ENCODE assay signal across 15 mouse cellular contexts in genomic region chr7:67355870-67356269, GRCm38 (mm10). TPM values are rescaled to one million over a fixed set of nuclear protein-coding genes. Genes with fewer than 3 reads are reported as not detected.
DNase-seq lines count a peak whose midpoint lies in the region; ATAC-seq and TF ChIP-seq lines count a peak whose summit lies in the region.
"Had no signal": no experiment of that assay in that cellular context is flagged by ENCODE, and none has a peak within 500 bp of the region (broad histone marks: within the 10 kb centered on the region; RNA-seq: fewer than 3 reads in every experiment).

No protein-coding gene starts in this region.

- H3K27ac ChIP-seq in liver, adult 2 months (replicated peaks; ENCODE audit: insufficient read depth, low read depth, low read length) = no peak overlapping the region
- no peak overlapping the region for H3K27ac ChIP-seq in liver, embryonic 11.5 days (ENCODE audit: low read depth, low read length)
- H3K27ac ChIP-seq: heart, embryonic 13.5 days; hindbrain, embryonic 13.5 days; kidney, postnatal 0 days; limb, embryonic 12.5 days had no signal

- no peaks in the 10 kb centered on the region for H3K27me3 ChIP-seq in liver, adult 2 months (ENCODE audit: control insufficient read depth, insufficient read depth, low read length)
- H3K27me3 ChIP-seq in liver, embryonic 11.5 days (replicated peaks; ENCODE audit: control insufficient read depth, insufficient read depth, low read length) = no peaks in the 10 kb centered on the region
- H3K27me3 ChIP-seq: heart, embryonic 13.5 days; hindbrain, embryonic 13.5 days; limb, embryonic 12.5 days; megakaryocyte, embryonic 14.5 days had no signal

- H3K4me1 ChIP-seq in liver, adult 2 months (ENCODE audit: control insufficient read depth, insufficient read depth, low read length) = peaks cover 4% of the 10 kb centered on the region
- H3K4me1 ChIP-seq in liver, embryonic 11.5 days (replicated peaks; ENCODE audit: control insufficient read depth, insufficient read depth, low read length) = no peaks in the 10 kb centered on the region
- H3K4me1 ChIP-seq: hindbrain, embryonic 13.5 days had no signal

- peak; percentile 20; the same call in 1 of the 2 replicates for TF ChIP-seq CTCF in liver, adult 2 months (IDR thresholded peaks at IDR 0.05; ENCODE audit: low read depth, low read length)

- no peak overlapping the region for H3K4me3 ChIP-seq in liver, adult 2 months (ENCODE audit: insufficient read depth, low read depth, low read length)
- no peak overlapping the region for H3K4me3 ChIP-seq in liver, embryonic 11.5 days (ENCODE audit: low read depth, low read length)
- H3K4me3 ChIP-seq: heart, embryonic 13.5 days; hindbrain, embryonic 13.5 days; limb, embryonic 12.5 days; megakaryocyte, embryonic 14.5 days; myocyte had no signal

- no peaks in the 10 kb centered on the region for H3K36me3 ChIP-seq in liver, adult 2 months (ENCODE audit: control insufficient read depth, insufficient read depth, low read length)
- peaks cover 4% of the 10 kb centered on the region; the same call in 1 of the 2 replicates for H3K36me3 ChIP-seq in liver, embryonic 11.5 days (ENCODE audit: control insufficient read depth, insufficient read depth, low read length)

- ATAC-seq in liver, embryonic 11.5 days (replicated peaks; ENCODE audit: low FRiP score) = no peak
- peak; percentile 27 for ATAC-seq in megakaryocyte, adult 5-6 weeks (ENCODE audit: poor library complexity, severe bottlenecking)

- TF ChIP-seq POLR2A in liver, adult 2 months (IDR thresholded peaks at IDR 0.05; ENCODE audit: extremely low read depth, insufficient read depth, low read length) = no peak

- no peak overlapping the region for H3K9ac ChIP-seq in liver, adult 2 months (ENCODE audit: low read depth, low read length)
- H3K9ac ChIP-seq in liver, embryonic 11.5 days (ENCODE audit: low read depth, low read length) = no peak overlapping the region
- H3K9ac ChIP-seq: heart, embryonic 13.5 days; hindbrain, embryonic 13.5 days; limb, embryonic 12.5 days had no signal

- H3K79me2 ChIP-seq in liver, adult 2 months (ENCODE audit: control insufficient read depth, insufficient read depth, low read length) = peaks cover 29% of the 10 kb centered on the region

- no peak overlapping the region for H3K4me2 ChIP-seq in liver, embryonic 11.5 days
- H3K4me2 ChIP-seq: heart, embryonic 13.5 days; hindbrain, embryonic 13.5 days; limb, embryonic 12.5 days had no signal

- H3K9me3 ChIP-seq in liver, embryonic 11.5 days (ENCODE audit: control insufficient read depth, low read length) = no peaks in the 10 kb centered on the region
- H3K9me3 ChIP-seq: heart, embryonic 13.5 days; megakaryocyte, embryonic 14.5 days had no signal

- WGBS in liver, adult 2 months = 94% methylated on average over 5 of the region's 5 CpGs
- 88% methylated on average over 5 of the region's 5 CpGs for WGBS in liver, embryonic 11.5 days

- no peak for DNase-seq in liver, adult 2 months (ENCODE audit: extremely low read depth, low read depth, low spot score)
- no peak for DNase-seq in liver, embryonic 11.5 days (ENCODE audit: low spot score)
- DNase-seq in 416B (ENCODE audit: low read depth) = peak; percentile 59
- peak; percentile 21 for DNase-seq in CD4-positive helper T cell, adult 2 months (ENCODE audit: low read depth, low spot score)
- DNase-seq in urinary bladder, adult 18-20 months (ENCODE audit: low spot score in 2 of 2) = no peak
- no peak for DNase-seq in kidney, postnatal 25 days
- DNase-seq: cerebellum, adult 9-10 months; spleen, adult 18-20 months had no signal

RNA-seq across cellular contexts. Expression of gene Mef2a, which starts 16.8 kb away (rescaled TPM):
- 22.7 and 24.8 TPM in 2 replicates for total RNA-seq in liver, adult 2 months (2014; rRNA removed)
- 5.5 and 12.0 TPM in 2 replicates for polyA plus RNA-seq in liver, adult 2 months (2012; rRNA removed)
- 23.2 and 23.6 TPM in 2 replicates for polyA plus RNA-seq in liver, embryonic 11.5 days (2014; fragmentation: Nextera tagmentation; extraction: Ambion mirVana)
- total RNA-seq in megakaryocyte, adult 5-6 weeks (2015) = 154 and 168 TPM in 2 replicates
- total RNA-seq in megakaryocyte, adult 5-6 weeks (2017) = 76.5 and 94.0 TPM in 2 replicates

Comparison
In these comparisons a context has a peak if more than half of its experiments do, and no peak if none do; other contexts are left out.
1. DNase-seq: peak in 416B (single experiment) and CD4-positive helper T cell, adult 2 months (single experiment); none in liver, adult 2 months (single experiment), liver, embryonic 11.5 days (single experiment), urinary bladder, adult 18-20 months (0 of 2) and kidney, postnatal 25 days (0 of 2).